Mouse (Mus musculus): ENCODE results near the gene Fam3b. TPM values are rescaled to one million over a fixed set of nuclear protein-coding genes. Genes with fewer than 3 reads are reported as not detected.

Fam3b gene
- polyA plus RNA-seq, 1 experiment from 2014 or later = not detected

GRCm38 (mm10) chr16:97467993-97468791, 46.4 kb downstream of the Fam3b start:
- 82% methylated on average over 4 of the region's 4 CpGs for WGBS
- Histone ChIP-seq H3K9me3 (ENCODE audit: control insufficient read depth, low read length) (no peaks in the 10 kb centered on the region), H3K27ac (ENCODE audit: low read depth, low read length) (no peak overlapping the region), H3K9ac (ENCODE audit: low read depth, low read length) (no peak overlapping the region), H3K36me3 (ENCODE audit: control insufficient read depth, insufficient read depth, low read length) (no peaks in the 10 kb centered on the region), H3K4me1 (ENCODE audit: control insufficient read depth, insufficient read depth, low read depth, low read length) (no peaks in the 10 kb centered on the region), H3K4me2 (ENCODE audit: low read length) (no peak overlapping the region), H3K27me3 (replicated peaks; ENCODE audit: control insufficient read depth, insufficient read depth, low read length) (no peaks in the 10 kb centered on the region), H3K4me3 (ENCODE audit: low read length) (no peak overlapping the region)
- no peak for ATAC-seq

- Histone ChIP-seq H3K27ac (ENCODE audit: low read depth, low read length) (no peak overlapping the region), H3K9me3 (ENCODE audit: control insufficient read depth, low read length) (no peaks in the 10 kb centered on the region), H3K4me2 (ENCODE audit: low read length) (no peak overlapping the region), H3K4me1 (ENCODE audit: control insufficient read depth, insufficient read depth, low read depth, low read length) (no peaks in the 10 kb centered on the region), H3K9ac (ENCODE audit: low read depth, low read length) (no peak overlapping the region), H3K36me3 (ENCODE audit: control insufficient read depth, insufficient read depth, low read length) (no peaks in the 10 kb centered on the region), H3K4me3 (ENCODE audit: low read length) (no peak overlapping the region), H3K27me3 (replicated peaks; ENCODE audit: control insufficient read depth, insufficient read depth, low read length) (no peaks in the 10 kb centered on the region)
- no peak for ATAC-seq
- 78% methylated on average over 3 of the region's 3 CpGs for WGBS
Measured at GRCm38 (mm10) chr16:97467472-97467871, 47.1 kb downstream of the Fam3b start.

GRCm38 (mm10) chr16:97466182-97466957, 48.2 kb downstream of the Fam3b start:
- no peak for ATAC-seq
- Histone ChIP-seq H3K4me1 (ENCODE audit: control insufficient read depth, insufficient read depth, low read depth, low read length) (no peaks in the 10 kb centered on the region), H3K9ac (ENCODE audit: low read depth, low read length) (no peak overlapping the region), H3K27ac (ENCODE audit: low read depth, low read length) (no peak overlapping the region), H3K36me3 (ENCODE audit: control insufficient read depth, insufficient read depth, low read length) (no peaks in the 10 kb centered on the region), H3K4me2 (ENCODE audit: low read length) (no peak overlapping the region), H3K4me3 (ENCODE audit: low read length) (no peak overlapping the region), H3K9me3 (ENCODE audit: control insufficient read depth, low read length) (no peaks in the 10 kb centered on the region), H3K27me3 (replicated peaks; ENCODE audit: control insufficient read depth, insufficient read depth, low read length) (no peaks in the 10 kb centered on the region)
- 52% methylated on average over 4 of the region's 4 CpGs for WGBS

- no peaks in the 10 kb centered on the region for H3K4me1 ChIP-seq (ENCODE audit: control insufficient read depth, insufficient read depth, low read depth, low read length)
- H3K36me3 ChIP-seq (ENCODE audit: control insufficient read depth, insufficient read depth, low read length) = no peaks in the 10 kb centered on the region
- H3K27ac ChIP-seq (ENCODE audit: low read depth, low read length) = no peak within 1 kb of the TSS
- H3K27me3 ChIP-seq (replicated peaks; ENCODE audit: control insufficient read depth, insufficient read depth, low read length) = no peaks in the 10 kb centered on the region
- H3K4me2 ChIP-seq (ENCODE audit: low read length) = no peak within 1 kb of the TSS
- no peaks in the 10 kb centered on the region for H3K9me3 ChIP-seq (ENCODE audit: control insufficient read depth, low read length)
- no peak for ATAC-seq
- 27% methylated on average over 4 of the region's 4 CpGs for WGBS
- H3K9ac ChIP-seq (ENCODE audit: low read depth, low read length) = no peak within 1 kb of the TSS
- H3K4me3 ChIP-seq (ENCODE audit: low read length) = no peak within 1 kb of the TSS
Measured at GRCm38 (mm10) chr16:97462481-97463181, 52.0 kb downstream of the Fam3b start, which contains the start of gene Mx1. Gene Mx1 (minus strand): TSS chr16:97462907.

GRCm38 (mm10) chr16:97461271-97461670, 53.3 kb downstream of the Fam3b start:
- ATAC-seq = no peak
- Histone ChIP-seq H3K9ac (ENCODE audit: low read depth, low read length) (no peak overlapping the region), H3K36me3 (ENCODE audit: control insufficient read depth, insufficient read depth, low read length) (no peaks in the 10 kb centered on the region), H3K4me2 (ENCODE audit: low read length) (no peak overlapping the region), H3K27ac (ENCODE audit: low read depth, low read length) (no peak overlapping the region), H3K4me1 (ENCODE audit: control insufficient read depth, insufficient read depth, low read depth, low read length) (no peaks in the 10 kb centered on the region), H3K9me3 (ENCODE audit: control insufficient read depth, low read length) (no peaks in the 10 kb centered on the region), H3K27me3 (replicated peaks; ENCODE audit: control insufficient read depth, insufficient read depth, low read length) (no peaks in the 10 kb centered on the region), H3K4me3 (ENCODE audit: low read length) (no peak overlapping the region)
- WGBS = 76% methylated on average over 2 of the region's 2 CpGs

- no peak for ATAC-seq
- H3K9ac ChIP-seq (ENCODE audit: low read depth, low read length) = no peak overlapping the region
- H3K27ac ChIP-seq (ENCODE audit: low read depth, low read length) = no peak overlapping the region
- no peak overlapping the region for H3K4me3 ChIP-seq (ENCODE audit: low read length)
- WGBS = 76% methylated on average over 1 of the region's 1 CpGs
- no peaks in the 10 kb centered on the region for H3K9me3 ChIP-seq (ENCODE audit: control insufficient read depth, low read length)
- H3K4me1 ChIP-seq (ENCODE audit: control insufficient read depth, insufficient read depth, low read depth, low read length) = no peaks in the 10 kb centered on the region
- H3K27me3 ChIP-seq (replicated peaks; ENCODE audit: control insufficient read depth, insufficient read depth, low read length) = no peaks in the 10 kb centered on the region
- H3K36me3 ChIP-seq (ENCODE audit: control insufficient read depth, insufficient read depth, low read length) = no peaks in the 10 kb centered on the region
- H3K4me2 ChIP-seq (ENCODE audit: low read length) = no peak overlapping the region
Measured at GRCm38 (mm10) chr16:97459831-97460230, 54.8 kb downstream of the Fam3b start.

GRCm38 (mm10) chr16:97447386-97447785, 67.2 kb downstream of the Fam3b start:
- H3K36me3 ChIP-seq (ENCODE audit: control insufficient read depth, insufficient read depth, low read length) = no peaks in the 10 kb centered on the region
- H3K9ac ChIP-seq (ENCODE audit: low read depth, low read length) = no peak overlapping the region
- H3K4me2 ChIP-seq (ENCODE audit: low read length) = no peak overlapping the region
- H3K27ac ChIP-seq (ENCODE audit: low read depth, low read length) = no peak overlapping the region
- no peak overlapping the region for H3K4me3 ChIP-seq (ENCODE audit: low read length)
- no peaks in the 10 kb centered on the region for H3K4me1 ChIP-seq (ENCODE audit: control insufficient read depth, insufficient read depth, low read depth, low read length)
- ATAC-seq = no peak
- no peaks in the 10 kb centered on the region for H3K27me3 ChIP-seq (replicated peaks; ENCODE audit: control insufficient read depth, insufficient read depth, low read length)
- H3K9me3 ChIP-seq (ENCODE audit: control insufficient read depth, low read length) = no peaks in the 10 kb centered on the region

GRCm38 (mm10) chr16:97443670-97444263, 70.8 kb downstream of the Fam3b start:
- no peaks in the 10 kb centered on the region for H3K27me3 ChIP-seq (replicated peaks; ENCODE audit: control insufficient read depth, insufficient read depth, low read length)
- 53% methylated on average over 14 of the region's 14 CpGs for WGBS
- ATAC-seq = peak; percentile 58; the same call in 1 of the 2 replicates
- no peak overlapping the region for H3K27ac ChIP-seq (ENCODE audit: low read depth, low read length)
- no peaks in the 10 kb centered on the region for H3K9me3 ChIP-seq (ENCODE audit: control insufficient read depth, low read length)
- no peaks in the 10 kb centered on the region for H3K36me3 ChIP-seq (ENCODE audit: control insufficient read depth, insufficient read depth, low read length)
- no peak overlapping the region for H3K4me3 ChIP-seq (ENCODE audit: low read length)
- no peak overlapping the region for H3K4me2 ChIP-seq (ENCODE audit: low read length)
- H3K4me1 ChIP-seq (ENCODE audit: control insufficient read depth, insufficient read depth, low read depth, low read length) = no peaks in the 10 kb centered on the region
- H3K9ac ChIP-seq (ENCODE audit: low read depth, low read length) = no peak overlapping the region
